Mouse (Mus musculus) adrenal gland, postnatal 10 days (tissue): ENCODE results near the gene Zfp709. TPM values are rescaled to one million over a fixed set of nuclear protein-coding genes. Genes with fewer than 3 reads are reported as not detected.
"Not testable (repeated sequence)": the region's sequence is repeated elsewhere in the genome, so short reads cannot be mapped to it uniquely, and the experiment has no call there.

ENCODE experiments used
- DNase-seq: peaks from one replicate; pipeline ENCODE4 v3.0.0; 2021; ENCODE audit warnings: mixed read lengths
- long read RNA-seq, 2 experiments: library from polyadenylated mRNA; stranded (forward); transcript quantifications; one replicate each; pipeline ENCODE4 v2.0.0; 2021
- total RNA-seq, 2 experiments: library from RNA; stranded (reverse); gene quantifications; 2 replicates each; pipeline ENCODE4 v1.2.3; 2021

Zfp709 gene
- total RNA-seq: 1 to 10 TPM; 7.6 to 9.4 TPM
- long read RNA-seq, experiment 1, full-length matches to known transcripts: 2 of 3 reads
- long read RNA-seq, experiment 1, partial matches to known transcripts: 0 of 3 reads
- long read RNA-seq, experiment 1, other reads (novel, unspliced or antisense): 1 of 3 reads
- long read RNA-seq, experiment 2, partial matches to known transcripts: 0 of 1 reads
- long read RNA-seq, experiment 2, other reads (novel, unspliced or antisense): 0 of 1 reads

GRCm38 (mm10) chr8:71881618-71882274, at the start of gene Zfp709:
Gene Zfp709, plus strand, starts transcription at chr8:71882019.
- peak; percentile 78 for DNase-seq

GRCm38 (mm10) chr8:71838207-71838606, 43.6 kb upstream of the Zfp709 start:
- not testable (repeated sequence) for DNase-seq

DNA sequence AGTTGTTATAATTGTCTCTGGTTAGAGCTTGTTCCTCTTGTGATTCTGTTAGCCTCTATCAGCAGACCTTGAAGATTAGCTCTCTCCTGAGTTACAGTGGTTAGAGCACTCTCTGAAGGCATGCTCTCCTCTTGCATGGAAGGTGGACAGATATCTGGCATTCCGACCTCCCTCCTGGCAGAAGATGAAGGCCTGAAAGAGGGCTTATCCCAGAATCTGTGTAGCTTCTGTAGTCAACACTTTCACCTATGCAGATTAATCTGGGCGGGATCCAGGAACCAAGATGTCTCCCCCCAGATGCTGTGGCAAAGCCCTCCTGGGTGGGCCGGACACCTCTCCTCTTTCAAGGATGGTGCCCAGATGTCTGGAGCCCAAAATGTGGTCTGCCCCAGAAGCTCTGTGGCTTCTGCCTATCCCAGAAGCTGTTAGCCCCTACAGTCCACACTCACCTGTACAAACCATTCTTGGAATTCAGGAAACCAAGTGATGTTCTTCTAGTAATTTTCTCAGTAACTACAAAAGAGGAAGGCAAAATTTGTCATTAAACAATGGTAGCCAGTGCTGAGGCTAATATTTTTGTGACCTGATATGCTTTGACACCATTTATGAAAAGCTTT, 40.5 kb upstream of the Zfp709 start:
- DNase-seq: not testable (repeated sequence)

GRCm38 (mm10) chr8:71842476-71842875, 39.3 kb upstream of the Zfp709 start:
- not testable (repeated sequence) for DNase-seq

DNA sequence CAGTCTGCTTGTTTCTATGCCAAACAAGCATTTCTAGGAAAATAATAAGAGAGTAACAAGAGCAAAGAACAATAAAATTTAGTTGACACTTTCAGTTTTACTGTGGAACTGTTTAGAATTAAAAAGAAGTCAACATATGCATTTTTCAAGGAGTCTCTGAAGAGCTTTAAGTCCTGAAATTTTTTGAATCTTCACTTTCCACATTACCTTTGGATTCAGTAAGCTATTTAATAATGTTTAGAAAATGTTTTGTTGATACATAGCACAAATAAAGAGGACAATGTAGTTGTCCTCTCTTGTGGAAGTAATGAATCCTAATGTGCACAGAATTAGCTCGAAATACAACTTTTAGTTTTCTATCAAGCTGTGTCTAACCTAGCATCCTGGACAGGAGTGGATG, 37.4 kb upstream of the Zfp709 start:
- DNase-seq: not testable (repeated sequence)

DNA sequence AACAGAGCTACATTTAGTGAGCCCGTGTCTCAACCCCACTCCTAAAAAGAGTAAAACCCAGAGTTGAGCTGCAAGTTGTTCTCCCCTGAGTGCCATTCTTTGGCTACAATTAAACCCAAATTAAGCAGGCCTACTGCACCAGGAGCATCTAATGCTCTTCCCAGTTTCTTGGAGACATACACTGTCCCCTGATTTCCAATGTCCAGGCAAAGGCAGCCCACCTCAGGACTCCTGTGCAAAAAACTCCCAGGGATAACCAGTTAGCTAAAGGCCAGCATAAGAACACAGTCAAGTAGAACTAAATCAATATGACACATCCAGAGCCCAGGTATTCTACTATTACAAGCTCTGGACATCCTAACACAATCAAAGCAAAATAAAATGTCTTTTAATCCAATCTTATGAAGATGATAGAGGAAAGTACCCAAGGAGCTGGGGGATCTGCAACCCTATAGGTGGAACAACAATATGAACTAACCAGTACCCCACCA, 35.8 kb upstream of the Zfp709 start:
- not testable (repeated sequence) for DNase-seq

- DNase-seq: not testable (repeated sequence)
Measured at GRCm38 (mm10) chr8:71846745-71847144, 35.1 kb upstream of the Zfp709 start.

GRCm38 (mm10) chr8:71851014-71851413, 30.8 kb upstream of the Zfp709 start:
- DNase-seq: not testable (repeated sequence)

GRCm38 (mm10) chr8:71853360-71853759, 28.5 kb upstream of the Zfp709 start:
- not testable (repeated sequence) for DNase-seq

DNA sequence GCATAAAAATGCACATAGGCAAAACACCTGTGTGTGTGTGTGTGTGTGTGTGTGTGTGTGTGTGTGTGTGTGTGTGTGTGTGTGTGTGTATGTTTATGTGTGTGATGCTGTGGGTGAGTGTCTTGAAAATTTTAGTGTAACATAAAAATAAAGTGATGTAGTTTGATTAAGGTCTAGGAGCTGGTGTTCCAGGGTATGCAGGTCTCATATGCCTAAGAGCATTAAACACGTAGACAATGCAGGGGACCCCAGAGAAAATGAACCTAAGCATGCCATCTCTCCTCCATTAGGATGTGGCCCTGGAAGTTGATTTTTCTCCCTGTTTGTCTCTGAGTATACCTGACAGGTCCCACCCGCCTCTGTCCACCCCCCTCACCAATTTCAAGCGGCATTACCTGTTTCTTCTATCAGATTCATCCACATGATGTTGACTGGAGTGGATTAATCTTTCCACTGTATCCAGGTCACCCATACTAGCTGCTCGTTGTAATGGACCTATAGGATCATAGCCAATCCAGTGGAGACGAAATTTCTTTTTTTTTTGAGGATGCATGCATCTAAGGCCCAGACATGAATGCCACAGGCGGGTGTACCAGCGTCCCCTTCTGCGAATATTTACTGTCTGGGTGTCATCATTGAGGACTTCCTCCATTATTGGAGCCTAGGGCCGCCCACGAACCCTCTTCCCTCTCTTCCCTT, 25.0 kb upstream of the Zfp709 start:
- not testable (repeated sequence) for DNase-seq

DNA sequence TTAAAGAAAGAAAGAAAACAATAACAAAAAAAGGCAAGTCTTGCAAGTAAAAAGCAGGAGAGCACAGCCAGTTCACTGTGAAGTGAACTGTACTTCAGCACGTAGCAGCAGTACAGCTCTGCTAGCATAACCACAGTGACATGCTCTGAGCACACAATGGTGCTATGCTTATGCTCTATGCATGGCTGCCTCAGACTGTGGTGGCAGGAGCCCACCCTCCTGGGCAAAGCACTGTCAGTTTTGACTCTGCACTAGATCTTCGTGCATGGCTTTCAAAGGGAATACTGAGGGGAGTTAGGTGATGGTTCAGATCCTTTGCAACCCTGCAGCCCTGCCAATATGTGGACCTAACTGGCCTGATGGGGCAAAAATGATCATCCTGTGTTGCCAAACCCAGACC, 24.5 kb upstream of the Zfp709 start:
- DNase-seq: not testable (repeated sequence)

GRCm38 (mm10) chr8:71861551-71861950, 20.3 kb upstream of the Zfp709 start:
- DNase-seq: not testable (repeated sequence)

- DNase-seq: not testable (repeated sequence)
Measured at GRCm38 (mm10) chr8:71862038-71862437, 19.8 kb upstream of the Zfp709 start.

- not testable (repeated sequence) for DNase-seq
Measured at GRCm38 (mm10) chr8:71900666-71901065, 18.8 kb downstream of the Zfp709 start.

- not testable (repeated sequence) for DNase-seq
Measured at GRCm38 (mm10) chr8:71903084-71903483, 21.3 kb downstream of the Zfp709 start.

DNA sequence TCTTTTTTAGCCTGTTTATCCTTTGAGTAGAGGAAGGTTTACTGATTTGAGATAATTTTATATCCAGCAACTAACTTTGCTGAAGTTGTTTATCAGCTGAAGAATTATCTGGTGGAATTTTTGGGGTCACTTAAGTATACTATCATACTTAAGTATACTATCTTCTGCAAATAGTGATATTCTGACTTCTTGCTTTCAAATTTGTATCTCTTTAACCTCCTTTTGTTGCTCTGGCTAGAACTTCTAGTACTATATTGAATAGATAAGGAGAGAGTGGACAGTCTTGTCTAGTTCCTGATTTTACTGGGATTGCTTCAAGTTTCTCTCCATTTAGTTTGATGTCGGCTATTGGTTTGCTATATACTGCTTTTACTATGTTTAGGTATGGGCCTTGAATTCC, 25.0 kb downstream of the Zfp709 start:
- DNase-seq: no peak

DNA sequence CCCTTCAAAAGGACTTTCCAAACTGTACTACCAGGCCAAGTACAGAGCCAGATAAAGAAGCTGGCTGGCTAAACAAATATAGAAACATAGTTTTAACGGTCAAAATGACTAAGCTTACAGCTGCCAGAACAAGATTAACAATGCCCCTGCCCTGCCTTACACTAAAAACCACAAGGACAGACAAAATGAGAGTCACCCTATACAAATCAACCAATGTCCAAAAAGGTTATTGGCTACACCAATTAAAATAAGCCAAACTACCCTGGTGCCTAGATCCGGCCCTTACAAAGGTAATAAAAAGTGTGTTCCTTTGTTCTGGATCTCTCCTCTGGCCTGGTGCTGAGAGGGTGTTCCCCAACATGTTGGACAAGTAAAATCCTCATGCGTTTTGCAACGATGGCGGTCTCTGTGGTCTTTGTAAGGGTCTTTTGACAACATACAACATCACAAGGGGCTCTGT, 26.0 kb downstream of the Zfp709 start:
- peak; percentile 4 for DNase-seq

GRCm38 (mm10) chr8:71908309-71909261, 26.8 kb downstream of the Zfp709 start, which contains the start of the genes Zfp882 and Zfp617:
Gene Zfp882, plus strand, starts transcription at chr8:71908608.
Gene Zfp617, plus strand, starts transcription at chr8:71908635.
- DNase-seq: peak; percentile 90

DNA sequence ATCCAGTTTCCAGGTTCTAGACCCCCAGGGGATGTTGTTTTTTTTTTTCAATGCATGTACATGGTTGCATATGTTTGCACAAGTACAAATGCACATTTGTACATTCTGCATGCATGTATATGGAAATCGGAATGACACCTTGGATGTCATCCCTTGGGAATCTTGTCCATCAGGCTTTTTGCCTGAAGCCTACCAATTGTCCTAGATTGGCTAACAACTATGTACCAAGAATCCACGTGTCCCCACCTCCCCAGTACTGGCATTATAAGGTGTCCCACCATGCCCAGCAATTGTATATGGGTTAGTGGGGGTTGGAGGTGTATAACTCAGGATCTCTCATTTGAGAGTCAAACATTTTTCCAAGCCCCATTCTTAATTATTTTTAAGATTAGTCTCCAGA, 30.5 kb downstream of the Zfp709 start:
- no peak for DNase-seq

DNA sequence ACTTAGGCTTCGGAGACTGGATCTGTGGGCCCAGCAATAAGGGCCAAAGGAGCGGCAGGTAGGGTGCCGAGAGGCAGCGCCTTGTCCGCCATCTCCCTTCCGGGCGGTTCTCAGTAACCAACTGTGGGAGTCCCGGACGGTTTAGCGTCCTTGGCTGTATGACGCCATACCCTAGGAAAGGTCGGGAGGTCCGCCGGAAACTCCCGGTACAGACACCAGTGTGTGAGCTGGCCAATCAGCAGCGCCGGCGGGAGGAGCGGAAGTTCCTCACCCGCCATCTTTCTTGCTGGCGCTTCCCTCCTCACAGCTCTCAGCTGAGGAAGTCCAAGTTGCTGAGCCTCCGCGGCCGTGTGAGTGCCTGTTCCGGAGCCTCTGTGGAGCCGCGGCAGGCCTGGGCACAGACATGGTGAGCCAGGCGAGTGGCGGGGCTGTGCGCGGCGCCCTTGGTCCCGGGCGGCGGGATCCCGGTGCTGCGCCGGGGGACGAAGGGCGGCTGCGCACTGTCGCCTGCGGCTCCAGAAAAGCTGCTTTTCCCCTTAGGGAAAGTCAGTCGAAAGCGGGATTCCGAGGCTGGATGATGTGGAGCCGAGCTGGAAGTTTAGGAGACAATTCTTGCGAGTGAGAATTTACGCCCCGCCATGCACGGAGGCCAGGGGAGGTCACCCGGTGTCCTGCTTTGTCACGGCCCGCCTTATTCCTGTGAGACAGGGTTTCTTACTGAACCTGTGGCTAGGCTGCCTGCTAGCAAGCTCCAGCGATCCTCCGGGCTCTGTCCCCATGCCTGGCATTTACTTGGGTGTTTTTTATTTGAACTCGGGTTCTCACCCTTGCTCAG, 41.0 kb downstream of the Zfp709 start:
- DNase-seq: peak; percentile 96
